Mouse (Mus musculus) heart, embryonic 10.5 days (tissue): ENCODE data around the gene Syde1. TPM values are rescaled to one million over a fixed set of nuclear protein-coding genes. Genes with fewer than 3 reads are reported as not detected.
A peak's percentile ranks its signal among the peaks of the same experiment; 100 is the strongest.
"Not testable (repeated sequence)": the region's sequence is repeated elsewhere in the genome, so short reads cannot be mapped to it uniquely, and the experiment has no call there.

Source experiments
- DNase-seq: peaks from one replicate; pipeline ENCODE4 v3.0.0-alpha.2; 2017; ENCODE audit warnings: low spot score
- H3K27ac ChIP-seq: fragments of 300-500 bp; sonication (generic); 2 replicates; pipeline ENCODE4 v1.5.1; 2016; ENCODE audit warnings: mild to moderate bottlenecking
- H3K27me3 ChIP-seq: fragments of 300-500 bp; sonication (generic); 2 replicates; pipeline ENCODE4 v1.6.1; 2016; ENCODE audit warnings: mild to moderate bottlenecking; ENCODE audit not compliant: poor library complexity, insufficient read depth, severe bottlenecking
- H3K36me3 ChIP-seq: fragments of 300-500 bp; sonication (generic); 2 replicates; pipeline ENCODE4 v1.6.1; 2016; ENCODE audit warnings: mild to moderate bottlenecking, moderate library complexity
- H3K4me1 ChIP-seq: fragments of 300-500 bp; sonication (generic); 2 replicates; pipeline ENCODE4 v1.6.1; 2016; ENCODE audit warnings: mild to moderate bottlenecking
- H3K4me3 ChIP-seq: fragments of 300-500 bp; sonication (generic); 2 replicates; pipeline ENCODE4 v1.5.1; 2016; ENCODE audit warnings: mild to moderate bottlenecking, moderate library complexity
- H3K9me3 ChIP-seq: fragments of 300-500 bp; sonication (generic); 2 replicates; pipeline ENCODE4 v1.6.1; 2016; ENCODE audit warnings: mild to moderate bottlenecking, moderate library complexity
- WGBS: fragments of 180-500 bp; shearing (Covaris S2); methylation state at CpG from one replicate; pipeline ENCODE4 v1.1.7; 2016; 5-methylcytosine and 5-hydroxymethylcytosine counted together
- polyA plus RNA-seq: library from polyadenylated mRNA; unstranded; fragments of >200 nt; fragmentation: Nextera tagmentation; extraction: Ambion mirVana; gene quantifications from 2 replicates; pipeline ENCODE4 v1.2.1, GENCODE M21; 2016

Syde1 gene
- polyA plus RNA-seq, result 12.2 and 13.3 TPM in 2 replicates

- peak within 1 kb of the TSS; percentile 96 for H3K27ac ChIP-seq
- peaks cover 12% of the 10 kb centered on the region for H3K4me1 ChIP-seq
- H3K9me3 ChIP-seq, result no peaks in the 10 kb centered on the region
- peaks cover 32% of the 10 kb centered on the region for H3K36me3 ChIP-seq
- H3K27me3 ChIP-seq, result no peaks in the 10 kb centered on the region
- peak within 1 kb of the TSS; percentile 74 for H3K4me3 ChIP-seq
- 5% methylated on average over 50 of the region's 54 CpGs for WGBS
- DNase-seq, result peak; percentile 79
Measured at GRCm38 (mm10) chr10:78591406-78592328, at the start of gene Syde1. Gene Syde1, minus strand, starts transcription at chr10:78591964.

- Histone ChIP-seq H3K4me3 (no peak overlapping the region), H3K36me3 (no peaks in the 10 kb centered on the region), H3K9me3 (no peaks in the 10 kb centered on the region), H3K27ac (no peak overlapping the region), H3K4me1 (no peaks in the 10 kb centered on the region), H3K27me3 (no peaks in the 10 kb centered on the region)
- no peak for DNase-seq
- 26% methylated on average over 6 of the region's 6 CpGs for WGBS
Measured at GRCm38 (mm10) chr10:78632311-78632710, 40.5 kb upstream of the Syde1 start.

GRCm38 (mm10) chr10:78630194-78630593 lies 38.4 kb upstream of the Syde1 start:
- no peaks in the 10 kb centered on the region for H3K36me3 ChIP-seq
- DNase-seq, result no peak
- 79% methylated on average over 4 of the region's 4 CpGs for WGBS

GRCm38 (mm10) chr10:78623143-78623542 lies 31.4 kb upstream of the Syde1 start:
- not testable (repeated sequence) for H3K4me3 ChIP-seq, H3K27ac ChIP-seq, H3K9me3 ChIP-seq, H3K36me3 ChIP-seq, H3K27me3 ChIP-seq, H3K4me1 ChIP-seq, DNase-seq
- WGBS, result 73% methylated on average over 3 of the region's 3 CpGs

More at GRCm38 (mm10) chr10:78630194-78630593, 38.4 kb upstream of the Syde1 start:
- no peaks in the 10 kb centered on the region for H3K4me1 ChIP-seq
- H3K9me3 ChIP-seq, result no peaks in the 10 kb centered on the region
- no peak overlapping the region for H3K4me3 ChIP-seq
- no peaks in the 10 kb centered on the region for H3K27me3 ChIP-seq
- H3K27ac ChIP-seq, result no peak overlapping the region

- no peak within 1 kb of the TSS for H3K4me3 ChIP-seq
- H3K36me3 ChIP-seq, result no peaks in the 10 kb centered on the region
- WGBS, result 69% methylated on average over 1 of the region's 1 CpGs
- H3K4me1 ChIP-seq, result no peaks in the 10 kb centered on the region
- no peak within 1 kb of the TSS for H3K27ac ChIP-seq
- no peak for DNase-seq
- no peaks in the 10 kb centered on the region for H3K27me3 ChIP-seq
- no peaks in the 10 kb centered on the region for H3K9me3 ChIP-seq
Measured at GRCm38 (mm10) chr10:78617974-78618373, 26.2 kb upstream of the Syde1 start, which contains the start of gene Olfr1357. Gene Olfr1357, minus strand, starts transcription at chr10:78618074.

GRCm38 (mm10) chr10:78607602-78608001 lies 15.8 kb upstream of the Syde1 start:
- Histone ChIP-seq H3K27me3 (no peaks in the 10 kb centered on the region), H3K9me3 (no peaks in the 10 kb centered on the region), H3K4me1 (no peaks in the 10 kb centered on the region), H3K4me3 (no peak overlapping the region), H3K36me3 (no peaks in the 10 kb centered on the region), H3K27ac (no peak overlapping the region)
- WGBS, result 68% methylated on average over 3 of the region's 3 CpGs
- no peak for DNase-seq

GRCm38 (mm10) chr10:78605080-78605479 lies 13.3 kb upstream of the Syde1 start:
- no peak overlapping the region for H3K4me3 ChIP-seq
- no peaks in the 10 kb centered on the region for H3K4me1 ChIP-seq
- no peaks in the 10 kb centered on the region for H3K27me3 ChIP-seq
- H3K9me3 ChIP-seq, result no peaks in the 10 kb centered on the region
- WGBS, result 39% methylated on average over 3 of the region's 3 CpGs
- DNase-seq, result no peak
- no peaks in the 10 kb centered on the region for H3K36me3 ChIP-seq
- H3K27ac ChIP-seq, result no peak overlapping the region

GRCm38 (mm10) chr10:78599865-78600264 lies 8.1 kb upstream of the Syde1 start:
- DNase-seq, result no peak
- Histone ChIP-seq H3K27me3 (no peaks in the 10 kb centered on the region), H3K4me1 (no peaks in the 10 kb centered on the region), H3K27ac (no peak overlapping the region), H3K9me3 (no peaks in the 10 kb centered on the region), H3K36me3 (no peaks in the 10 kb centered on the region), H3K4me3 (no peak overlapping the region)
- 83% methylated on average over 5 of the region's 5 CpGs for WGBS

GRCm38 (mm10) chr10:78594566-78594965 lies 2.8 kb upstream of the Syde1 start:
- Histone ChIP-seq H3K4me1 (peaks cover 12% of the 10 kb centered on the region), H3K27ac (no peak overlapping the region), H3K36me3 (peaks cover 4% of the 10 kb centered on the region), H3K4me3 (no peak overlapping the region), H3K27me3 (no peaks in the 10 kb centered on the region), H3K9me3 (no peaks in the 10 kb centered on the region)
- DNase-seq, result peak; percentile 24

- H3K4me3 ChIP-seq, result no peak overlapping the region
- H3K4me1 ChIP-seq, result peaks cover 12% of the 10 kb centered on the region
- 71% methylated on average over 6 of the region's 6 CpGs for WGBS
- H3K9me3 ChIP-seq, result no peaks in the 10 kb centered on the region
- peaks cover 8% of the 10 kb centered on the region for H3K36me3 ChIP-seq
- H3K27me3 ChIP-seq, result no peaks in the 10 kb centered on the region
- DNase-seq, result peak; percentile 24
- no peak overlapping the region for H3K27ac ChIP-seq
Measured at GRCm38 (mm10) chr10:78594157-78594556, 2.4 kb upstream of the Syde1 start.

GRCm38 (mm10) chr10:78593736-78594135 lies 2.0 kb upstream of the Syde1 start:
- Histone ChIP-seq H3K27ac (no peak overlapping the region), H3K4me3 (no peak overlapping the region), H3K9me3 (no peaks in the 10 kb centered on the region), H3K27me3 (no peaks in the 10 kb centered on the region), H3K4me1 (peaks cover 12% of the 10 kb centered on the region), H3K36me3 (peaks cover 13% of the 10 kb centered on the region)
- 83% methylated on average over 5 of the region's 5 CpGs for WGBS
- peak; percentile 25 for DNase-seq

- Histone ChIP-seq H3K27me3 (no peaks in the 10 kb centered on the region), H3K9me3 (no peaks in the 10 kb centered on the region), H3K36me3 (peaks cover 20% of the 10 kb centered on the region), H3K4me3 (no peak overlapping the region), H3K27ac (no peak overlapping the region), H3K4me1 (peaks cover 12% of the 10 kb centered on the region)
- peak; percentile 68 for DNase-seq
- WGBS, result 76% methylated on average over 4 of the region's 4 CpGs
Measured at GRCm38 (mm10) chr10:78592856-78593379, 1.2 kb upstream of the Syde1 start.

- no peaks in the 10 kb centered on the region for H3K27me3 ChIP-seq
- peak overlapping the region; percentile 74 for H3K4me3 ChIP-seq
- DNase-seq, result peak; percentile 76
- WGBS, result 20% methylated on average over 9 of the region's 9 CpGs
- H3K9me3 ChIP-seq, result no peaks in the 10 kb centered on the region
- peaks cover 41% of the 10 kb centered on the region for H3K36me3 ChIP-seq
- H3K27ac ChIP-seq, result peak overlapping the region; percentile 96
- H3K4me1 ChIP-seq, result peaks cover 12% of the 10 kb centered on the region
Measured at GRCm38 (mm10) chr10:78590744-78591143, 1.0 kb downstream of the Syde1 start.
